Mouse (Mus musculus): ENCODE data around the gene Tat. TPM values are rescaled to one million over a fixed set of nuclear protein-coding genes. Genes with fewer than 3 reads are reported as not detected.
A peak's percentile ranks its signal among the peaks of the same experiment; 100 is the strongest.

Tat gene
- total and polyA plus RNA-seq, 3 experiments: not detected

DNA sequence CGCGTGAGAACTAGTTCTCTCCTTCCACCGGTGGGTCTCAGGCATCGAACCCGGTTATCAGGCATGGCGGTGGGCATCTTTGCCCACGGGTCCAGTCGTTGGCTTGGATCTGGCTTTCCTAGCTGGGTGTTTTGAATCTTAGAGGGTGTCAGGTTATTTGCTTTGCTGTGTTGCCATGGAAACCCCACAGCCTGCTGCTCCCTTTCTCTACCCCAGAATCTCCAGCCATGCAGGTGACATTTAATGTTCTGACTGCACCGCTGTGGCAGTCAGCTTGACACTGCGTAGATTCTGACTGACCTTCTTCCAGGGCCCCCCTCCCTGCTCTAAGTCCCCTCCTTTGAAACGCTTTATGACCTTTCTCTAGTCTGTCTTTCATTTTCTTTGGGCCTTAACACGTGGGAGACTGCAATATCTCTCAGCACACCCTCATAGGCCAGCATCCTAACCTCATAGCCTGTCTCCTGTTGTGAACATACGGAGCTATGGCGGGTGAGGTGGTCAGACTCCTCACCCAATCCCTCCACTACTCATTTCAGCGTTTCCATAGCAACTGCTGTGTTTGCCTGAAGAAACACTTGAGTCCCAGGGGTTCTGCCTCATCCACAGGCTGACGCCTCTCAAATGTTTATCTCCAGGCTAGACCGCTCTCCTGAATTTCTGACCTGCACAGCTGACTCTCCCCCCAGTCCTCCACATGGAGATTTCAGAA is 16.2 kb downstream of the Tat start:
- H3K9me3 ChIP-seq (replicated peaks; ENCODE audit: insufficient read depth, low read length): no peaks in the 10 kb centered on the region
- peaks cover 0 to 5% of the 10 kb centered on the region in 2 experiments; a peak in 1 of 4 replicates for H3K4me1 ChIP-seq (ENCODE audit: control insufficient read depth in 1 of 2, insufficient read depth in 2 of 2, low read length in 2 of 2)
- H3K9ac ChIP-seq (ENCODE audit: control insufficient read depth, low read depth, low read length, poor library complexity, severe bottlenecking): no peak overlapping the region
- no peak for DNase-seq (ENCODE audit: low read depth, low spot score)
- no peaks in the 10 kb centered on the region for H3K36me3 ChIP-seq (ENCODE audit: control insufficient read depth in 1 of 2, insufficient read depth in 2 of 2, low read length in 2 of 2)
- TF ChIP-seq USF1 (IDR thresholded peaks at IDR 0.05; ENCODE audit: low read depth, low read length) (no peak), ZNF384 (IDR thresholded peaks at IDR 0.05; ENCODE audit: low read depth, low read length) (no peak), TAL1 (IDR thresholded peaks at IDR 0.05; ENCODE audit: low read length) (no peak), EP300 (IDR thresholded peaks at IDR 0.05; ENCODE audit: low read depth in 1 of 2, low read length in 2 of 2) (no peak), UBTF (IDR thresholded peaks at IDR 0.05; ENCODE audit: borderline replicate concordance, insufficient read depth, low read depth, low read length) (no peak), CHD1 (IDR thresholded peaks at IDR 0.05; ENCODE audit: low read depth, low read length) (no peak), ZMIZ1 (IDR thresholded peaks at IDR 0.05; ENCODE audit: low read depth, low read length) (no peak), JUND (IDR thresholded peaks at IDR 0.05; ENCODE audit: low read depth, low read length) (no peak), TBP (IDR thresholded peaks at IDR 0.05; ENCODE audit: low read depth, low read length) (no peak), GABPA (IDR thresholded peaks at IDR 0.05; ENCODE audit: low read depth, low read length) (no peak), GATA1 (IDR thresholded peaks at IDR 0.05; ENCODE audit: low read depth, low read length) (no peak), MXI1 (IDR thresholded peaks at IDR 0.05; ENCODE audit: low read depth, low read length) (no peak)
- H3K79me2 ChIP-seq (ENCODE audit: control insufficient read depth, insufficient read depth, low read length, poor library complexity): no peaks in the 10 kb centered on the region
- no peaks in the 10 kb centered on the region; a peak in 1 of 4 replicates for H3K27me3 ChIP-seq (ENCODE audit: control insufficient read depth in 1 of 2, insufficient read depth in 2 of 2, low read length in 2 of 2)
- H3K4me3 ChIP-seq (ENCODE audit: control insufficient read depth in 1 of 2, insufficient read depth in 1 of 2, low read depth in 2 of 2, low read length in 2 of 2): no peak overlapping the region
- H3K27ac ChIP-seq (ENCODE audit: control insufficient read depth, low read depth, low read length): no peak overlapping the region

DNA sequence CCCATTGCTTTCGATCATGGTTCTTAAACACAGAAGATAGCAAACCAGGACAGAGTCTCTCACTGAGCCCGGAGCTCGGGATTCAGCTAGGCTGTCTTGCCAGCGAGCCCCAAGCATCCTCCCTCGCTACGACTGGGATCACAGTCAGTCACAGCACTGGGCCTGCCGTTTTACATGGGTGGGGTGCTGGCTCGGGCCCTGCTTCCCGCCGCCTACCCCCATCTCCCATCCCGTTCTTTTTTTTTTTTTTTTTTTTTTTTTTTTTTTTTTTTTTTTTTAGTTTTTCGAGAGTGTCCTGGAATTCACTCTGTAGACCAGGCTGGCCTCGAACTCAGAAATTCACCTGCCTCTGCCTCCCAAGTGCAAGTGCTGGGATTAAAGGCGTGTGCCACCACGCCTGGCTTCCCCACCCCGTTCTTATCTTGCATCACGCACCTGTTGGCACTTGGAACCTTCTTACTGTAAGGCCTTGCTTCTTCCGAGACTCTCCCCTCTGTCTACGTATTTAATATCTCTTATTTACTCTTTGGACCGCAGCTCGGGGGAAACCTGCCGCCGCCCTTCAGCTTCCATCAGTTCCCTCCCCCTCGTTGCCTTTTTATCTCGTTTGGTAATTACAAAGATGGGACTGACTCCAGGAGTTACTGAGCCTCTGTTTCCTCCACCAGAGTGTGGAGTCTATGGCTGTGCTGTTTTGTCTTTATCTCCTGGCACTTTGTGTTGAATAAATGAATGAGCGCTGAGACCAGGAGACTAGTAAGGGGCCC is 18.2 kb downstream of the Tat start:
- DNase-seq (ENCODE audit: low read depth, low spot score): peak; percentile 37
- Histone ChIP-seq H3K9ac (ENCODE audit: control insufficient read depth, low read depth, low read length, poor library complexity, severe bottlenecking) (no peak overlapping the region), H3K9me3 (replicated peaks; ENCODE audit: insufficient read depth, low read length) (no peaks in the 10 kb centered on the region), H3K4me3 (ENCODE audit: control insufficient read depth in 1 of 2, insufficient read depth in 1 of 2, low read depth in 2 of 2, low read length in 2 of 2) (no peak overlapping the region), H3K36me3 (ENCODE audit: control insufficient read depth in 1 of 2, insufficient read depth in 2 of 2, low read length in 2 of 2) (no peaks in the 10 kb centered on the region), H3K27me3 (ENCODE audit: control insufficient read depth in 1 of 2, insufficient read depth in 2 of 2, low read length in 2 of 2) (no peaks in the 10 kb centered on the region; a peak in 1 of 4 replicates), H3K4me1 (ENCODE audit: control insufficient read depth in 1 of 2, insufficient read depth in 2 of 2, low read length in 2 of 2) (peaks cover 0 to 5% of the 10 kb centered on the region in 2 experiments; a peak in 1 of 4 replicates), H3K27ac (ENCODE audit: control insufficient read depth, low read depth, low read length) (no peak overlapping the region), H3K79me2 (ENCODE audit: control insufficient read depth, insufficient read depth, low read length, poor library complexity) (no peaks in the 10 kb centered on the region)
- TF ChIP-seq TAL1 (IDR thresholded peaks at IDR 0.05; ENCODE audit: low read length) (no peak), MYB (IDR thresholded peaks at IDR 0.05; ENCODE audit: low read depth, low read length) (no peak), ZNF384 (IDR thresholded peaks at IDR 0.05; ENCODE audit: low read depth, low read length) (no peak), E2F4 (IDR thresholded peaks at IDR 0.05; ENCODE audit: borderline replicate concordance, low read depth, low read length) (no peak), UBTF (IDR thresholded peaks at IDR 0.05; ENCODE audit: borderline replicate concordance, insufficient read depth, low read depth, low read length) (no peak), MXI1 (IDR thresholded peaks at IDR 0.05; ENCODE audit: low read depth, low read length) (no peak)
